Mouse (Mus musculus): ENCODE results near the gene Eif4h. TPM values are rescaled to one million over a fixed set of nuclear protein-coding genes. Genes with fewer than 3 reads are reported as not detected.

Gene Eif4h
- total RNA-seq (2014; rRNA removed): 472 and 489 TPM in 2 replicates
- 298 and 304 TPM in 2 replicates for polyA plus RNA-seq (2015; fragmentation: Nextera tagmentation; extraction: Ambion mirVana)

DNA sequence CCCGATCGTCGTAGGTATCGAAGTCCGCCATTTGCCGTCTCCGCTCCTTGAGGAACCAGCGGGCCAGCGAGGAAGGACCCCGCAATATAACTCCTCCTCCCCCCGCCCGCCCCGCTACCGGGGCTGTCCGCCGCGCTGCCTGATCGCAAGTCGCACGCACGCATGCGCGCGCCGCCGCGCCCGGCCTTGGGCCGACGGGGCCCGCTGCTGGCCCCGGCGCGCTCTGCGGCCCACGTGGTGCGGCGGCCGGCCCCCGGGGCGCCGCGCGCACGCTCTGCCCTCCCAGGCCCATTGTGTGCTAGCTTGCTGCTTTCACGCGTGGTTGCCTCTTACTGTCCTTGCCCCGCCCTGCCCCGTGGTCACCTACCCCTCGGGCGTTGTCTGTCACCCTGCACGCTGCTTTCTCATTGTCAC is at the start of gene Eif4h:
Gene Eif4h (minus strand): TSS at position 222 of the 414 bp plus-strand sequence.
- Histone ChIP-seq H3K4me1 (ENCODE audit: insufficient read depth, low read length) (peaks cover 3% of the 10 kb centered on the region; the same call in 1 of the 2 replicates), H3K9me3 (ENCODE audit: low read length) (no peaks in the 10 kb centered on the region), H3K27me3 (ENCODE audit: insufficient read depth, low read length) (no peaks in the 10 kb centered on the region), H3K4me2 (ENCODE audit: low read depth, low read length) (peak within 1 kb of the TSS; percentile 92), H3K4me3 (ENCODE audit: low read length) (peak within 1 kb of the TSS; percentile 96), H3K36me3 (ENCODE audit: insufficient read depth, low read length) (no peaks in the 10 kb centered on the region), H3K9ac (replicated peaks; ENCODE audit: low read length) (peak within 1 kb of the TSS; percentile 97), H3K27ac (peak within 1 kb of the TSS; percentile 94)
- WGBS: under 1% methylated on average over 42 of the region's 52 CpGs
- DNase-seq (ENCODE audit: low spot score) (peak; percentile 99), ATAC-seq (peak; percentile 95)
- no peak for TF ChIP-seq CTCF (IDR thresholded peaks at IDR 0.05; ENCODE audit: low read depth)

DNA sequence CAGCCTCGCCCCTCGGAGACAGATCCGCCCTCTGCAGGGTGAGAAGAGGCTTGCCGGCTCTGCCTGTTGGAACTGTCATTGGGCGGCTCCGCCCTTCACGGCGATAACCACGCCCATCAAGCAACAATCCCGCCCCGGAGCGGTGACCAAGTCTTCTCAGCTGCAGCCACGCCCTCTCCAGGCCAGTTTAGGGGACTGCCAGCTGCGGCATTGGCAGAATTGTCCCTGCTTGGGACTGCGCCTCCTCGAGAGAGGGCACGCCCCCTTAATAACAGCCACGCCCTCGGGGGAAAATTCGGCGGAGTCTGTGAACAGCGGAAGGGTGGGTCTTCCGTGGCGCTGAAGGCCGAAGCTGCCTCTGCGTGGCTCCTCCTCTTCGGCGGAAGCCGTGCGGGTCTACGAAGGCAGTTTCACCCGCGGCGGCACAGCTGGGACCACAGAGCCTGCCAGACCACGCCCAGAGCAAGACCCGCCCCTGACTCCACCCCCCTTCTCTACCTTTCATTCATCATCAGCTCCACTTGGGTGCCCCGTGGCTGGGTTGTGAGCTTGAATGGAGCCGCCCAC is 49.5 kb upstream of the Eif4h start:
- peak; percentile 96 for ATAC-seq
- DNase-seq (ENCODE audit: low spot score): peak; percentile 99
- under 1% methylated on average over 38 of the region's 38 CpGs for WGBS
- Histone ChIP-seq H3K27ac (peak overlapping the region; percentile 79), H3K4me3 (ENCODE audit: low read length) (peak overlapping the region; percentile 90), H3K9ac (replicated peaks; ENCODE audit: low read length) (peak overlapping the region; percentile 94), H3K4me1 (ENCODE audit: insufficient read depth, low read length) (no peaks in the 10 kb centered on the region; the same call in 1 of the 2 replicates), H3K36me3 (ENCODE audit: insufficient read depth, low read length) (peaks cover 11% of the 10 kb centered on the region; the same call in 1 of the 2 replicates), H3K27me3 (ENCODE audit: insufficient read depth, low read length) (no peaks in the 10 kb centered on the region), H3K4me2 (ENCODE audit: low read depth, low read length) (peak overlapping the region; percentile 84), H3K9me3 (ENCODE audit: low read length) (no peaks in the 10 kb centered on the region)
- peak; percentile 69 for TF ChIP-seq CTCF (IDR thresholded peaks at IDR 0.05; ENCODE audit: low read depth)

DNA sequence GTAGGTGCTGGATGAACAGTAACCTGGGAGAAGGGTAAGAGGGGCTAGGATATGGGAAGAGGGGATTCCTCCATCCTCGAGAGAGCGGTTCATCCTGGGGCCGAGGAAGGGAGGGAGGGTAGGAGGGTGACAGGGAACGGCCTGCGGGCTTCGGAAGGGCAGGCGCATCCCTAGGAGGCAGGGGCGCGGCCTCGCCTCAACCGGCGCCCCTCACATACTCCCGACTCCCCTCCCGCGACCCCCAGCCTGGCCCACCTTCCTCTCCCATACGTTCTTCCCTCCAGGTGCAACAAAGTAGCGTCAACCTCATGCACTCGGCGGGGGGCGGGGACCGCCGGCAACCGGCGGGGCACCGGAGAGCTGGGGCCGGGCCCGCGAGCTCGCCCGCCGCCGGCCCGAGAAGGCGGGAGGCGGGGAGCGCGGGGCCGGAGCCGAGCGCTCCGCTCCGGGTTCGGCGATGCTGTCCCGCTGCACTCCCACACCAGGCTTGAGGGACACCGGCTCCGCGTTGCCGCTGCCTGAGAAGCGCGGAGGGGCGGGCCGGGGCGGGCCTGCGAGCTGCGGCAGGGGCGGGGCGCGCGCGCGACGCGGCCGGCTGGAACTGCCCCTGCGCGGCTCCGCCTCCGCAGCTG is 48.9 kb upstream of the Eif4h start, which contains the start of gene Limk1:
Gene Limk1 (minus strand): TSS at position 513 of the 632 bp plus-strand sequence.
- WGBS: under 1% methylated on average over 32 of the region's 69 CpGs
- Histone ChIP-seq H3K27me3 (ENCODE audit: insufficient read depth, low read length) (no peaks in the 10 kb centered on the region), H3K4me2 (ENCODE audit: low read depth, low read length) (peak within 1 kb of the TSS; percentile 84), H3K9me3 (ENCODE audit: low read length) (no peaks in the 10 kb centered on the region), H3K36me3 (ENCODE audit: insufficient read depth, low read length) (peaks cover 12% of the 10 kb centered on the region; the same call in 1 of the 2 replicates), H3K4me1 (ENCODE audit: insufficient read depth, low read length) (no peaks in the 10 kb centered on the region; the same call in 1 of the 2 replicates), H3K9ac (replicated peaks; ENCODE audit: low read length) (peak within 1 kb of the TSS; percentile 94), H3K27ac (peak within 1 kb of the TSS; percentile 90), H3K4me3 (ENCODE audit: low read length) (peak within 1 kb of the TSS; percentile 90)
- no peak for TF ChIP-seq CTCF (IDR thresholded peaks at IDR 0.05; ENCODE audit: low read depth)
- DNase-seq (ENCODE audit: low spot score) (no peak), ATAC-seq (peak; percentile 2; the same call in 1 of the 2 replicates)

DNA sequence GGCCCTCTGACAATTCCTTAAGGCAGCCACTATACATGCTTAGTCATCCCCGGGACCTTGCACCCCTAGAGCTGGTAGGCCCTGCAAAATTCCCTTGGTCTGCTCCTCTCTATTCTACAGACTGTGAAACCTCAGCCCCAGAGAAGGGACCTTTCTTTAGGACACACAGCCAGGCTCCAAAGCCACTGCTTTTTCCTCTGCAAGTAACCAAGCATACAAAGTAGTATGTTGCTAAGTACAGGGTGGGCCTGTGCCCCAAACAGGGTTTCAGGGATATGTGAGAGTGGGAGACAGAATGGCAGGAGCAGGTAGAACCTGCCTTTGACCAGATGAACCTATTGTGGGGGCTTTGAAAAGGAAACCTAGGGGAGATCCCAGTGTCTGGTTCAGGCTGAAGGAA is 47.9 kb upstream of the Eif4h start:
- H3K36me3 ChIP-seq (ENCODE audit: insufficient read depth, low read length): peaks cover 12% of the 10 kb centered on the region; the same call in 1 of the 2 replicates
- no peaks in the 10 kb centered on the region for H3K9me3 ChIP-seq (ENCODE audit: low read length)
- no peaks in the 10 kb centered on the region for H3K27me3 ChIP-seq (ENCODE audit: insufficient read depth, low read length)
- peak overlapping the region; percentile 94 for H3K9ac ChIP-seq (replicated peaks; ENCODE audit: low read length)
- ATAC-seq (no peak), DNase-seq (ENCODE audit: low spot score) (no peak)
- peak overlapping the region; percentile 84 for H3K4me2 ChIP-seq (ENCODE audit: low read depth, low read length)
- peak overlapping the region; percentile 90 for H3K4me3 ChIP-seq (ENCODE audit: low read length)
- no peak for TF ChIP-seq CTCF (IDR thresholded peaks at IDR 0.05; ENCODE audit: low read depth)
- H3K27ac ChIP-seq: peak overlapping the region; percentile 90; the same call in 1 of the 2 replicates
- 76% methylated on average over 1 of the region's 1 CpGs for WGBS
- H3K4me1 ChIP-seq (ENCODE audit: insufficient read depth, low read length): no peaks in the 10 kb centered on the region; the same call in 1 of the 2 replicates

DNA sequence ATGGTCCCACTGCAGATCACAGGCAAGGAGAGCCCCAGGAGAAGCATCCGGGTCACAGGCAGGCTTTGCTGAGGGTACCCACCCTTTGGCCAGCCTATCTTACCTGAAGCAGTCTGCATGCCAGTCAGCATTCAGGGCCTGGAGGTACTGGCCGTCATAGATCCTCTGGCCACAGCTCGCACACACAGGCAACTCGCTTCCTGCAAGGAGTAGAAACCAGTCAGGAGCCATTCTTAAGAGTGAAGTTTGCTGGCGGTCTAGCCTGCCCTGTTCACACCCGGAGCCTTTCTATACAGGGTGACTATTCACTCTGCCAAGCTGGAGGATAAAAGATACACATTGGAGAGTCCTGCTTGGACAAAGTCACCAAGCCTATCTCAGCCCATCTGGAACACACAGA is 47.3 kb upstream of the Eif4h start:
- ATAC-seq: no peak
- H3K4me2 ChIP-seq (ENCODE audit: low read depth, low read length): no peak overlapping the region
- no peak for TF ChIP-seq CTCF (IDR thresholded peaks at IDR 0.05; ENCODE audit: low read depth)

DNA sequence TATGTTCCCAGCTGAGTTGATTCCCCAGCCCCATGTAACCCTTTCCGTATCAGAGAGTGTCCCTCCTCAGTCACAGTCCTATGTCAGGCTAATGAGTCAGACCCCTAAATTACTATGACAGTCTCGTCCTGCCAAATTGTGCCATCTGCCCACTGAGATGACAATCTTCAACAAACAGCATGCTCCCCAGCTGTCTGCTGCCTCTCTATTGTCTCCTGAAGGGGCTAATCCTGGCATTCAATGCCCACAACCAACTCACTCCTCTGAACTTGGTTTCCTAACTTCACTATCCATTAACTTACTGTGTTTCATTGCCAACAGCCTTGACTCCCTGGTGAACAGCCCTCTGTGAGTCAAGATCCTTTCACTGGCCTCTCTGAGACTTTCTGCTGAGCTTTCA is 45.1 kb upstream of the Eif4h start:
- H3K36me3 ChIP-seq (ENCODE audit: insufficient read depth, low read length): peaks cover 16% of the 10 kb centered on the region; the same call in 1 of the 2 replicates
- no peak for TF ChIP-seq CTCF (IDR thresholded peaks at IDR 0.05; ENCODE audit: low read depth)
- ATAC-seq: no peak
- H3K9me3 ChIP-seq (ENCODE audit: low read length): no peaks in the 10 kb centered on the region
- no peak overlapping the region for H3K9ac ChIP-seq (replicated peaks; ENCODE audit: low read length)
- peak overlapping the region; percentile 58; the same call in 1 of the 2 replicates for H3K27ac ChIP-seq
- peak; percentile 59 for DNase-seq (ENCODE audit: low spot score)
- no peak overlapping the region for H3K4me3 ChIP-seq (ENCODE audit: low read length)
- no peaks in the 10 kb centered on the region for H3K27me3 ChIP-seq (ENCODE audit: insufficient read depth, low read length)
- 47% methylated on average over 2 of the region's 2 CpGs for WGBS
- H3K4me2 ChIP-seq (ENCODE audit: low read depth, low read length): no peak overlapping the region
- no peaks in the 10 kb centered on the region; the same call in 1 of the 2 replicates for H3K4me1 ChIP-seq (ENCODE audit: insufficient read depth, low read length)

More for the DNA sequence above, 47.3 kb upstream of the Eif4h start:
- H3K4me1 ChIP-seq (ENCODE audit: insufficient read depth, low read length): no peaks in the 10 kb centered on the region; the same call in 1 of the 2 replicates
- H3K9me3 ChIP-seq (ENCODE audit: low read length): no peaks in the 10 kb centered on the region
- H3K27me3 ChIP-seq (ENCODE audit: insufficient read depth, low read length): no peaks in the 10 kb centered on the region
- H3K4me3 ChIP-seq (ENCODE audit: low read length): no peak overlapping the region
- 87% methylated on average over 6 of the region's 6 CpGs for WGBS
- H3K9ac ChIP-seq (replicated peaks; ENCODE audit: low read length): no peak overlapping the region
- H3K27ac ChIP-seq: no peak overlapping the region
- H3K36me3 ChIP-seq (ENCODE audit: insufficient read depth, low read length): peaks cover 12% of the 10 kb centered on the region; the same call in 1 of the 2 replicates
- DNase-seq (ENCODE audit: low spot score): no peak

Measured in hindbrain, postnatal 0 days (tissue).